Mouse (Mus musculus) kidney, adult 8-10 months (tissue): ENCODE measurements around the gene Qser1.

Experiments
- DNase-seq, 2 experiments: peaks; one replicate each; pipeline ENCODE4 v3.0.0; 2022

Gene Qser1

GRCm38 (mm10) chr2:104817555-104818330, 1.2 kb upstream of the Qser1 start:
- peak in 1 of 2 experiments; percentile 3 for DNase-seq

- peak; percentile 91 for DNase-seq
Observed at GRCm38 (mm10) chr2:104816866-104817439, 393 bp upstream of the Qser1 start.

GRCm38 (mm10) chr2:104815561-104816370, 794 bp downstream of the Qser1 start:
- peak in 1 of 2 experiments; percentile 20 for DNase-seq

- no peak for DNase-seq
Observed at GRCm38 (mm10) chr2:104814181-104814951, 2.2 kb downstream of the Qser1 start.

- DNase-seq, result no peak
Observed at GRCm38 (mm10) chr2:104805435-104805834, 11.1 kb downstream of the Qser1 start.

GRCm38 (mm10) chr2:104774763-104775162, 41.8 kb downstream of the Qser1 start:
- DNase-seq, result peak in 1 of 2 experiments; percentile 17

GRCm38 (mm10) chr2:104768697-104769096, 47.9 kb downstream of the Qser1 start:
- DNase-seq, result no peak

GRCm38 (mm10) chr2:104764018-104764417, 52.5 kb downstream of the Qser1 start:
- no peak for DNase-seq

- no peak for DNase-seq
Observed at GRCm38 (mm10) chr2:104763134-104763703, 53.3 kb downstream of the Qser1 start.

GRCm38 (mm10) chr2:104750611-104751010, 65.9 kb downstream of the Qser1 start:
- peak in 1 of 2 experiments; percentile 39 for DNase-seq

GRCm38 (mm10) chr2:104748652-104749183, 67.8 kb downstream of the Qser1 start:
- peak in 1 of 2 experiments; percentile 30 for DNase-seq

- DNase-seq, result no peak
Observed at GRCm38 (mm10) chr2:104746251-104746650, 70.3 kb downstream of the Qser1 start.

GRCm38 (mm10) chr2:104743971-104744370, 72.6 kb downstream of the Qser1 start:
- DNase-seq, result peak in 1 of 2 experiments; percentile 38

- peak; percentile 62 to 73 for DNase-seq
Observed at GRCm38 (mm10) chr2:104743160-104743559, 73.4 kb downstream of the Qser1 start.

- peak; percentile 92 to 94 for DNase-seq
Observed at GRCm38 (mm10) chr2:104742741-104743064, 73.9 kb downstream of the Qser1 start, which contains the start of gene Depdc7. TSS of gene Depdc7 (minus strand) at chr2:104742878.

- peak in 1 of 2 experiments; percentile 24 for DNase-seq
Observed at GRCm38 (mm10) chr2:104741896-104742740, 74.4 kb downstream of the Qser1 start.

- no peak for DNase-seq
Observed at GRCm38 (mm10) chr2:104741015-104741758, 75.4 kb downstream of the Qser1 start.

- DNase-seq, result no peak
Observed at GRCm38 (mm10) chr2:104740248-104740949, 76.2 kb downstream of the Qser1 start.

- DNase-seq, result no peak
Observed at GRCm38 (mm10) chr2:104739691-104740090, 76.9 kb downstream of the Qser1 start.

GRCm38 (mm10) chr2:104736241-104736640, 80.3 kb downstream of the Qser1 start:
- DNase-seq, result no peak
